Mouse (Mus musculus): ENCODE measurements around the gene Zbtb12. TPM values are rescaled to one million over a fixed set of nuclear protein-coding genes. Genes with fewer than 3 reads are reported as not detected.

Zbtb12 gene
- total RNA-seq, 2 experiments from 2014 or later, result 35.4 to 38.3 TPM

- intact Hi-C loops (cut with DNase I), result no loop called here
- no peak for DNase-seq
Observed at GRCm38 (mm10) chr17:34862416-34863081, 16.7 kb upstream of the Zbtb12 start, which contains the start of gene Cfb. TSS of gene Cfb (minus strand) at chr17:34862518.

DNA sequence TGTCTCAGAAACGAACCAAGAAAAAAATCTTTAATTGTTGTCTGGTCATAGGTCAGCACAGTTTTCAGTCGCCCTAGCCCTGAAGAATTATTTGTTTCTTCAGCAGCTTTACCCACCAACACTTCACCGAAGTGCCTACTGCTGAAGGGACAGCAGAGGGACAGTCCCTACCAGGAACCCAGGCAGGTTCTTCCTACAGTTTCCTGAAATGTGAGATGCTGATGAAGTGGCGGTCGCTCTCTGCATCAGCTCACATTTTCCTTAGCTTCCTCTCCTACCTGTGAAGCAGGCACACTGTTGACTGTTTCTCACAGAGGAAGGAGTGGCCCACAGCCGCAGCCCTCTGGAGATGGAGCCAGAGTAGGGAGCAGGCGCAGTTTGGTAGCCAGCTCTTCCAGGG lies 13.3 kb upstream of the Zbtb12 start:
- DNase-seq, result no peak
- intact Hi-C loops (cut with DNase I), result no loop called here

DNA sequence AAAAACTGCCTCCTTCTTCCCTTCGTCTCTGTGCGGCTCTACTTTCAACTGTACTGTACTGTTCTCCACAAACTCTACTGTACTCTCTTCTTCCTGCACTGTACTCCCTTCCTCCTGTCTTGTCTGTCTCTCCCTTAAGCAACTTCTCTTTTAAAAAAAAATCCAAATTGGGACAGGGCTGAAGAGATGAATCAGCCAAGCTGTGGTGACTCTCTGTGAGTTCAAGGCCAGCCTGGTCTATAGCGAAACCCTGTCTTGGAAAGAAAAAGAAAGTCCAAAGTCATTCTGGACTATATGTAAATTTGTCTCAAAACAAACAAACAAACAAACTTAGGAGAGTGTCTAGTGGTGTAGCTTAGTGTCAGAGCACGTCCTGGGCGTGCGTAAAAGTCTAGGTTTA lies 5.0 kb upstream of the Zbtb12 start:
- no peak for DNase-seq
- intact Hi-C loops (cut with DNase I), result no loop called here

DNA sequence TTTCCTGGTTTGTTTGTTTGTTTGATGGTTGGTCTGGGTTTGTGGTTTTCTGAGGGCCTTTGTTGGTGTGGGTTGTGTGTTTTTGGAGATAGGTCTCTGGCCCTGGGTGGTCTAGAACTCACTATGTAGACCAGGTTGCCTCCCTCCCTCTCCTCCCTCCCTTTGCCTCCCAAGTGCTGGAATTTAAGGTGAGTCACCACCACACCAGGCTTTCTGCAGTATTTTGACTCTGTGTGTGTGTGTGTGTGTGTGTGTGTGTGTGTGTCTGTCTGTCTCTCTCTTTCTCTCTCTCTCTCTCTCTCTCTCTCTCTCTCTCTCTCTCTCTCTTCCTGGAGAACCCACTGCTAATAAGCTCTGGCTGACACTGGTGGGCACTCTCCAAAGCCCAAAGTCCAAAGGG lies 1.9 kb downstream of the Zbtb12 start:
- no peak for DNase-seq
- intact Hi-C loops (cut with DNase I), result no loop called here

- DNase-seq, result no peak
- intact Hi-C loops (cut with DNase I), result no loop called here
Observed at GRCm38 (mm10) chr17:34881683-34882310, 2.5 kb downstream of the Zbtb12 start, which contains the start of gene Gm20547. TSS of gene Gm20547 (minus strand) at chr17:34882042.

- DNase-seq, result no peak
- intact Hi-C loops (cut with DNase I), result no loop called here
Observed at GRCm38 (mm10) chr17:34883332-34883731, 4.0 kb downstream of the Zbtb12 start.

GRCm38 (mm10) chr17:34884704-34885103 lies 5.4 kb downstream of the Zbtb12 start:
- intact Hi-C loops (cut with DNase I), result no loop called here
- no peak for DNase-seq

DNA sequence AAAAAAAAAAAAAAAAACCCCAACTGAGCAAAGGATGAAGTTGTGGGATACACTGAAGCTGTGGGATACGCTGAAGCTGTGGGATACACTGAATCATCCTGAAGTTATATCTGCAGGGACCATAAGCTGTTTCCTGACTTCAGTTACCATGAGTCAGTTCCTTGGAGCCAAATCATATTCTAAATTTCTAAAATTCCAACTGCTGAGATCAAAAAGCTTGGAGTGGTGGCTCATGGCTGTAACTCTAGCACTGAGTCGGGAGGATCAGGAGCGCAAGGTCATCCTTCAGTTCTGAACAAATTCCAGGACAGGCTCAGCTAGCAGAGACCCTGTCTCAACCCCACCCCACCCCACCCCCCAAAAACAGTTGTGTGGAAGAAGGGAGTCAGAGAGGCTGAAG lies 6.3 kb downstream of the Zbtb12 start:
- intact Hi-C loops (cut with DNase I), result no loop called here
- no peak for DNase-seq

DNA sequence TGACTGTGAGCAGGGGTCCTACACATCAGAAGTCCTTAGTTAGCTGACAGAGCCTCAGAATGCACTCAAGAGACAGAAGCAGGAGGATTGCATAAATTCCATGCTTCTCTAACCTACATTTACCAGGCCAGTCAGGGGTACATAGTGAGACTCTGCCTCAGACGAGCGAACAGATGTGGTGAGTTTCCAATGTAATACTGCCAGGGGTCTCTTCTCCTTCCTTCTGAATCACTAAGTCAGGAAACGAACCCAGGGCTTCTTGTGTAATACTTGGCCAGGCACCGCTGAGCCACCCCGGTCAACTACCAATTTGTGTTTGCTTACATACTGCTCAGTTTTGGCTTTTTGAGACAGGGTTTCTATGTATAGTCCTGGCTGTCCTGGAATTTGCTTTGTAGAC lies 8.7 kb downstream of the Zbtb12 start:
- DNase-seq, result no peak
- intact Hi-C loops (cut with DNase I), result no loop called here

GRCm38 (mm10) chr17:34890074-34890743 lies 10.9 kb downstream of the Zbtb12 start:
- no peak for DNase-seq
- intact Hi-C loops (cut with DNase I), result loop anchor here (5.0 kb wide), 1 partner anchor 38 kb away; the partner anchor contains the start of genes Nelfe and Skiv2l

GRCm38 (mm10) chr17:34891377-34891776 lies 12.1 kb downstream of the Zbtb12 start:
- DNase-seq, result no peak
- intact Hi-C loops (cut with DNase I), result loop anchor here (5.0 kb wide), 1 partner anchor 39 kb away; the partner anchor contains the start of genes Nelfe and Skiv2l

DNA sequence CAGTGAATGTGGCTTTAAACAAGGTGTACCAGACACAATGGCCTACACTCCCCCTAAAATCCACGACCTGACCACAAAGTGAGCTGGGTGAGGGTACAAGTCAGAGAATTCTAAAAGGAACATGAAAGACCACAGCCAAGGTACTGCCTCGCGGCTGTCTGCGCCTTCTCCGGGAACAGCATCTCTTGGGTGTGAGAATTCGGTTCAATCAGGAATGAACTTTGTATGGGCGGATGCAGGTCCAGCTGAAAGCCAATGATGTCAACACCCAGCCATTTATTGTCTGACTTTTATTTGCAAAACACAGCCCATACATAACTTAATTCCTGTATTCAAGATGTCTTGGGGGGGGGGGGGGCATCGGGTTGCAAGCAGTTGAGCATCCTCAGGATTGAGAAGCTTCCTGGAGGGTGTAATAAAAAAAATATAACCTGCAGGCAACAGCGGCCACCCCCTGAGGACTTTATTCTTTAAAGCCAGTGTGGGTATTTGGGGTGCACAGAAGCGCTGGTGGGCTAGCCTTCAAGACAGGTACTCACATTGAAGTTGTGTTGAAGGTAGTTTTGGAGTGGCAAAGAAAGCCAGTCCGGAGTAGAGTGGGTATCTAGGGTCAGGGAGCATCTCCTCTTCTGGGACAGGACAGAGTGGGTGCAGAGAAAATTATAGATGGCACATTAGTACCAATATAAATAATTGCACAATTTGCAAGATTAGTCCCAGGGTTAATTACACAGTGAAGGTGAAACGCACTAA lies 14.0 kb downstream of the Zbtb12 start:
- intact Hi-C loops (cut with DNase I), result loop anchor here (5.0 kb wide), 1 partner anchor 41 kb away; the partner anchor contains the start of genes Nelfe and Skiv2l
- DNase-seq, result no peak

- DNase-seq, result peak; percentile 98
- intact Hi-C loops (cut with DNase I), result loop anchor here (5.0 kb wide), 1 partner anchor 42 kb away; the partner anchor contains the start of genes Nelfe and Skiv2l
Observed at GRCm38 (mm10) chr17:34894074-34894597, 14.9 kb downstream of the Zbtb12 start.

- peak; percentile 57 for DNase-seq
- intact Hi-C loops (cut with DNase I), result loop anchor here (5.0 kb wide), 1 partner anchor 43 kb away; the partner anchor contains the start of genes Nelfe and Skiv2l
Observed at GRCm38 (mm10) chr17:34894801-34895530, 15.7 kb downstream of the Zbtb12 start.

DNA sequence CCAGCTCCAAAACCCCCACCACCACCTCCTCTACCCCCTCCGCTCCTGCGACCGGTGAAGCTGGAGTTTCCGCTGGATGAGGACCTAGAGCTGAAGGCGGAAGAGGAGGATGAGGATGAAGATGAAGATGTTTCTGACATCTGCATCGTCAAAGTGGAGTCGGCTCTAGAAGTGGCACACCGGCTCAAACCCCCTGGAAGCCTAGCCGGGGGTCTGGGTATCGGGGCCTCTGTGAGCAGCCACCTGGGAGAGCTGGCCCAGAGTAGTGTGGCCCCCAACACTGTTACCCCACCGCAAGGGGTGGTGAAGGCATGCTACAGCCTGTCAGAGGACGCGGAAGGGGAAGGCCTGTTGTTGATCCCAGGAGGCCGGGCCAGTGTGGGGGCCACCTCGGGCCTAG lies 16.4 kb downstream of the Zbtb12 start:
- intact Hi-C loops (cut with DNase I), result no loop called here
- no peak for DNase-seq

- no peak for DNase-seq
- intact Hi-C loops (cut with DNase I), result no loop called here
Observed at GRCm38 (mm10) chr17:34896366-34896765, 17.1 kb downstream of the Zbtb12 start.

DNA sequence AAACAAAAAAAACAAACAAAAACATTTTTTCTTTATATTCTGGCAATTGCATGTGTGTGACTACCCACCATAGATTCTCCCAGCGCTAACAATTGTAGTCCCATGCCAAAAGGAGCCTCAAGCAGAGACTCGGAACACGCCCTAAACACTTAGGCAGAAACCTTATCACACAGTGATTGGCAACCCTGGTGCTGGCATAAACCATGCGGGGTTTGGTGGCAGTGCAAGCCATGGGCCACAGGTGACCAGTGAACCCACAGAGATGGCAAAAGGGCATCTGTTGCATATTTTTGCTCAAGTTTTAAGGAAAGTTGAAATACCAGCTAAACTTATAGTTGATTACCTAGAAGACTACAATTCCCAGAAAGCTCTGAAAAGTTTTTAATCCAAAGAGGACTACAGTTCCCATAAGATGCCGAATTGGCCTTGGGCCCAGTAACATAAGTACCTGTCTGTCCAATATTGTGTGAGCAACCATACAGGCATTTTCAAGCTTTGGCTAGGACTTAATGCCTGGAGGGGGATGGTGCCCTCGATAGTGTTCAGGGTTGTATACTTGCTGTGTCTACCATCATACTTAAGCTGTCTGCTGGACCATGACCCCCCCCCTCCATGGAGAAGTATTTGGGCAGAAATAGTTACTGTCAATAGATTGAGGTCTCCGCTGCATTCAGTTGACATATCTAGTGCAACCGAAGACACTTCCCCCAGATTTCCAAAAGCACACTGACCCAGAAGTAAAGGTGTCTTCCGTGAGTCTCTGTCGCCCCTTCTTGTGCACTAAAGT lies 18.3 kb downstream of the Zbtb12 start:
- intact Hi-C loops (cut with DNase I), result no loop called here
- no peak for DNase-seq

DNA sequence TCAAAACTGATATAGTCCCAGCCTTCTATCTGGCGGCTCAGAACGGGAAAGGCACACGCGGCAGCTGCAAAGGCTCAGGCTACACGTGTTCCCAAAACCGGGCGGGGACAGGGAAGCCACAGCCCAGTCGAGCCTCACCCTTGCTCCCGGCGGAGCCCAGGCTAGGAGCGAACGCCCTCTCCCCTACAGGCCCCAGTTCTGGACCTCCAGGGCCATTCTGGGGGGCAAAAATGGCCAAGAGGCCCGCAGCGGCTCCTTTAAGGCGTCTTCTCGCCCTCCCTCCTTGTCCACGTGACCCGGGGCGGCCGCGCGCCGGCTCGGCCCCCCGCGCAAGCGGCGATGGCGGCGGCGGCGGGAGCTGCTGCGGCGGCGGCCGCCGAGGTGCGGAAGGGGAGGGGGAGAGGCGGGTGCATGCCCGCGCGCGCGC lies 18.9 kb downstream of the Zbtb12 start, which contains the start of the genes C2 and Ehmt2:
Gene C2, minus strand, starts transcription at position 106 of the 427 bp plus-strand sequence.
Gene Ehmt2, plus strand, starts transcription at position 310 of the 427 bp plus-strand sequence.
- peak; percentile 81 for DNase-seq
- intact Hi-C loops (cut with DNase I), result no loop called here

- intact Hi-C loops (cut with DNase I), result no loop called here
- peak; percentile 57 for DNase-seq
Observed at GRCm38 (mm10) chr17:34898706-34899052, 19.4 kb downstream of the Zbtb12 start.

Measured in left cerebral cortex, postnatal 4 days (tissue).